Mouse (Mus musculus): Measurements from ENCODE around the gene Kcnj14.

Kcnj14 gene

GRCm38 (mm10) chr7:45794971-45795370 is 29.6 kb downstream of the Kcnj14 start:
- DNase-seq: no peak

GRCm38 (mm10) chr7:45793969-45794585 is 30.5 kb downstream of the Kcnj14 start:
- no peak for DNase-seq

- no peak for DNase-seq
Measured at GRCm38 (mm10) chr7:45793240-45793639, 31.3 kb downstream of the Kcnj14 start.

- no peak for DNase-seq
Measured at GRCm38 (mm10) chr7:45791756-45792490, 32.7 kb downstream of the Kcnj14 start.

- DNase-seq: no peak
Measured at GRCm38 (mm10) chr7:45790721-45791120, 33.9 kb downstream of the Kcnj14 start.

GRCm38 (mm10) chr7:45787642-45788041 is 36.9 kb downstream of the Kcnj14 start:
- no peak for DNase-seq

- no peak for DNase-seq
Measured at GRCm38 (mm10) chr7:45786661-45787413, 37.7 kb downstream of the Kcnj14 start.

- no peak for DNase-seq
Measured at GRCm38 (mm10) chr7:45786136-45786578, 38.4 kb downstream of the Kcnj14 start.

GRCm38 (mm10) chr7:45785388-45786135 is 39.0 kb downstream of the Kcnj14 start:
- DNase-seq: no peak

GRCm38 (mm10) chr7:45784524-45785372 is 39.8 kb downstream of the Kcnj14 start, which contains the start of gene Sult2b1:
Gene Sult2b1 (minus strand): TSS chr7:45784669.
- no peak for DNase-seq

GRCm38 (mm10) chr7:45783511-45784091 is 41.0 kb downstream of the Kcnj14 start, which contains the start of gene Lmtk3:
Gene Lmtk3 (plus strand): TSS chr7:45783738.
- DNase-seq: no peak

- DNase-seq: no peak
Measured at GRCm38 (mm10) chr7:45782271-45782670, 42.3 kb downstream of the Kcnj14 start.

GRCm38 (mm10) chr7:45779081-45779641 is 45.4 kb downstream of the Kcnj14 start:
- no peak for DNase-seq

GRCm38 (mm10) chr7:45775237-45775636 is 49.3 kb downstream of the Kcnj14 start:
- peak; percentile 46 for DNase-seq

- DNase-seq: no peak
Measured at GRCm38 (mm10) chr7:45771101-45771500, 53.5 kb downstream of the Kcnj14 start.

GRCm38 (mm10) chr7:45770427-45771082 is 54.0 kb downstream of the Kcnj14 start:
- DNase-seq: peak; percentile 32

GRCm38 (mm10) chr7:45767500-45767899 is 57.1 kb downstream of the Kcnj14 start:
- no peak for DNase-seq

GRCm38 (mm10) chr7:45766764-45767163 is 57.8 kb downstream of the Kcnj14 start:
- no peak for DNase-seq

Measured in kidney, adult 11 months (tissue).